Mouse (Mus musculus) intestine, embryonic 15.5 days (tissue): ENCODE measurements around the gene Melk. TPM values are rescaled to one million over a fixed set of nuclear protein-coding genes. Genes with fewer than 3 reads are reported as not detected.

Experiments
- ATAC-seq: fragments of 200-750 bp; cut with Nextera tagmentation; 2 replicates; pipeline ENCODE4 v1.8.0; 2017; ENCODE audit warnings: moderate TSS enrichment, moderate library complexity
- H3K27ac ChIP-seq: fragments of 300-500 bp; sonication (generic); 2 replicates; pipeline ENCODE4 v1.5.1; 2015; ENCODE audit warnings: mild to moderate bottlenecking, inconsistent platforms
- H3K27me3 ChIP-seq: fragments of 300-500 bp; sonication (generic); replicated peaks from 2 replicates; pipeline ENCODE4 v1.6.1; 2015; ENCODE audit warnings: inconsistent platforms
- H3K36me3 ChIP-seq: fragments of 300-500 bp; sonication (generic); 2 replicates; pipeline ENCODE4 v1.6.1; 2015; ENCODE audit warnings: inconsistent platforms
- H3K4me1 ChIP-seq: fragments of 300-500 bp; sonication (generic); replicated peaks from 2 replicates; pipeline ENCODE4 v1.6.1; 2015; ENCODE audit warnings: inconsistent platforms
- H3K4me2 ChIP-seq: fragments of 300-500 bp; sonication (generic); replicated peaks from 2 replicates; pipeline ENCODE4 v1.6.1; 2015; ENCODE audit warnings: mild to moderate bottlenecking, inconsistent platforms
- H3K4me3 ChIP-seq: fragments of 300-500 bp; sonication (generic); replicated peaks from 2 replicates; pipeline ENCODE4 v1.5.1; 2015; ENCODE audit warnings: inconsistent platforms
- H3K9ac ChIP-seq: fragments of 300-500 bp; sonication (generic); 2 replicates; pipeline ENCODE4 v1.6.1; 2015; ENCODE audit warnings: inconsistent platforms
- H3K9me3 ChIP-seq: fragments of 300-500 bp; sonication (generic); 2 replicates; pipeline ENCODE4 v1.6.1; 2016; ENCODE audit warnings: inconsistent platforms
- WGBS: fragments of 180-500 bp; shearing (Covaris S2); methylation state at CpG from one replicate; pipeline ENCODE4 v1.1.7; 2015; 5-methylcytosine and 5-hydroxymethylcytosine counted together
- polyA plus RNA-seq: library from polyadenylated mRNA; unstranded; fragments of >200 nt; fragmentation: Nextera tagmentation; extraction: Ambion mirVana; gene quantifications from 2 replicates; pipeline ENCODE4 v1.2.1, GENCODE M21; 2015

Melk gene
- polyA plus RNA-seq, 1 experiment from 2014 or later = 42.9 TPM

- Histone ChIP-seq H3K4me1 (no peaks in the 10 kb centered on the region), H3K27ac (no peak overlapping the region), H3K36me3 (no peaks in the 10 kb centered on the region), H3K4me3 (no peak overlapping the region), H3K27me3 (no peaks in the 10 kb centered on the region), H3K9me3 (no peaks in the 10 kb centered on the region), H3K9ac (no peak overlapping the region), H3K4me2 (no peak overlapping the region)
- peak; percentile 72 for ATAC-seq
- 64% methylated on average over 7 of the region's 7 CpGs for WGBS
These were observed 61.0 kb downstream of the Melk start for GRCm38 (mm10) chr4:44361670-44362069.

DNA sequence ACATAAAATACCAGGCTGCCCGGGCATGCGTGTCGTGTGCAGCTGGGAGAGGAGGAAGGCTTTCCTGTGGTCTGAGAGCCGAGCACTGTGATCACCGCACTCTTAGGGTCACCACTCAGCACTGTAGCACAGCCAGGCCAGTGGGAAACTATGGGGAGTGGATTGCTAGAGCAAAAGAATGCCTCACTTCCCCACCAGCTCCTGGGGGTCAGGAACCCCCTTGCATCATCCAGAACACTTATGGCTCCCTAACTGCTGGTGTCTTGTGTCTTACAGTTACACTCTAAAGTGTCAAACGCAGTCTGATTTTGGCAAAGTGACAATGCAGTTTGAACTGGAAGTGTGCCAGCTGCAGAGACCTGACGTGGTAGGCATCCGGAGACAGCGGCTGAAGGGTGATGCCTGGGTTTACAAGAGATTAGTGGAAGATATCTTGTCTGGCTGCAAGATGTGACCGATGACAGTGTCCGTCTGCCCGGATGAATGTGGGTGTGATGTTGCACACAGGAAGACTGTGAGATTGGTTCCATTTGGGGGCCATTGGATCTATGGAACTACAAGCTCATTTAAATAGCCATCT lies 62.8 kb downstream of the Melk start:
- 87% methylated on average over 12 of the region's 12 CpGs for WGBS
- no peak overlapping the region for H3K4me3 ChIP-seq
- H3K27ac ChIP-seq = no peak overlapping the region
- ATAC-seq = no peak
- H3K9me3 ChIP-seq = no peaks in the 10 kb centered on the region
- H3K27me3 ChIP-seq = no peaks in the 10 kb centered on the region
- H3K4me1 ChIP-seq = no peaks in the 10 kb centered on the region
- no peak overlapping the region for H3K9ac ChIP-seq
- no peak overlapping the region for H3K4me2 ChIP-seq
- H3K36me3 ChIP-seq = no peaks in the 10 kb centered on the region

DNA sequence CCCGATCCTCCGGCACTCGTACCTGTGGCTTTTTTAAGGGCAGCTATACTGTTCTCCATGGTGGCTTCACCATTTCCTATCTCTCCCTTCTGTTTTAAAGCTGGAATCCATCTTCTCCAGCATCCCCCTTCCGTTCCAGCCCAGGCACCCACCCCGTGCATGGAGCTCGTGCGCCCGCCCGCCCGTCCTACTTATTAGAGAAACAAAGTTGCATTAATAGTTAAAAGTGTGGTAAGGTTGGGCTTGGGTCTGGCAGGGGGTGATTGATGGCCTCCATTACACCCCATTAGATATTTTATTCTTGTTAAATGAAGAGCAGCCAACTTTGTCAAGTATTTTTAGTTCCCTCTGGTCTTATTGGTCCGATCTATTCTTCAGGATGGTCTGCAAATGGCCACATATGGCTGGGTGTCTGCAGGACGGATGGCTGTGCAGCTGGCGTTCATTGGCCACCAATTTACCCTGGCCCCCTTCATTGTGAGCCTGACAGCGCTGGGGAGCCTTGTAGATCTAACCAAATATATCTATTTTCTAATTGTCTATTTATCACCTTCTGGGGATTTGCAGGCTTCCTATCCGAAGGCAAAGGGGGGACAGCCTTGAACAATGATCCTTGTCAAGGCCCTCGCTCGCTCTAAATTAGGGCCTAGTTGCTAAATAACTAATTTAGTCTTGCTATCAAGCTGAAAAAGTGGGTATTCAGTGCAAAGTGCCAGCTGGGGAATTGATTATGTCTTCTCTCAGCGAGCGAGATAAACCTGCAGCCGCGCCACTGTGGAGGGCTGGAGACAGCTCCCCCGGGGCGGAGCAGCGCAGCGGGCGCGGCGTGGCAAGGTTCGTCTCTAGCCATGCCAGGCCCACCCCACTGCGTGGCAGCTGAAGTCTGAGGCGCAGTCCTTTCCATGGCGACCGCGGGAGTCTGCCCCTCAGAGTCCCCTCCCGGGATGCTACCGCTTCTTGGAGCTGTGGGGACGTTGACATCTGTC lies 91.8 kb downstream of the Melk start:
- no peak overlapping the region for H3K4me2 ChIP-seq
- H3K27me3 ChIP-seq = no peaks in the 10 kb centered on the region
- no peak overlapping the region for H3K9ac ChIP-seq
- H3K36me3 ChIP-seq = no peaks in the 10 kb centered on the region
- no peak overlapping the region for H3K4me3 ChIP-seq
- 78% methylated on average over 37 of the region's 37 CpGs for WGBS
- H3K27ac ChIP-seq = no peak overlapping the region
- H3K9me3 ChIP-seq = no peaks in the 10 kb centered on the region
- no peaks in the 10 kb centered on the region for H3K4me1 ChIP-seq
- ATAC-seq = no peak

DNA sequence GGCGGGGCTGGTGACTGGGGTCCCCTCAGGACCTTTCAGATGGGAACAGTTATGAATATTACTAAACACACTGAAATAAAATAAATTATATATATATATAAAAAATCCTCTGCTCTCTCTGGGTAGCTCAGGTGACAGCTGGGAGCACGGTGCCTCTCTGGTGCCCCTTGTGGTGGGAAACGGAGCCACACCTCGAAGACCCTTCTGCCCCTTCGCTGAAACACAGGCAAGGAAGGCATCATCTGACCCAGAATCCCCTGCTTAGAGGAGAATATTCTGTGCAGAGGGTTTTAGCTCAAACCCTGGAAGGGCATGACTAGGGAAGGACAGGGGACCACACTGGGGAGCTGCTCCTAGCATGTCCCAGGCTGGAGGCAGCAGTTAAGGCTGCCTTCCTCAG lies 101.9 kb downstream of the Melk start:
- Histone ChIP-seq H3K36me3 (no peaks in the 10 kb centered on the region), H3K9ac (no peak overlapping the region), H3K27ac (no peak overlapping the region), H3K9me3 (no peaks in the 10 kb centered on the region), H3K4me2 (no peak overlapping the region), H3K27me3 (no peaks in the 10 kb centered on the region), H3K4me3 (no peak overlapping the region), H3K4me1 (no peaks in the 10 kb centered on the region)
- WGBS = 9% methylated on average over 5 of the region's 5 CpGs
- no peak for ATAC-seq

DNA sequence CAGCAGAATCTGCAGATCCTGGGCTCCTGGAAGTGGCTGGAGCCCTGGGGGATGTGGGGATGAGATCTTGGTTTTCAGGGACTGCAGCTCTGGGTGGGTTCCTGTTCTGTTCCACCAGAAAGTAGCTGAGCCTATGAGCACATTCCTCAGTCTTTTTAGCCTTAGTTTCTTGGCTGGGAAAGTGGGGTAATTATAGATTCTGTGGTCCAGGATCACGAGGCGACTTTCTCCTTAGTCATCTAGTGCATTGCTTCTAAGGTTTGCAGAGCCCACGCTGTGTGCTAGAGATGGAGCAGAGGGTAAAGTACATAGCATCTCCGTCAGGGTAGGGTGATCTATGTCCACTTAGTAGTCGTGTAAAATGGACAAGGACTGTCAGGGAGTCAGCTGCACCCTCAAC lies 103.8 kb downstream of the Melk start:
- no peaks in the 10 kb centered on the region for H3K27me3 ChIP-seq
- no peak overlapping the region for H3K4me3 ChIP-seq
- no peak overlapping the region for H3K4me2 ChIP-seq
- no peak for ATAC-seq
- no peaks in the 10 kb centered on the region for H3K4me1 ChIP-seq
- no peaks in the 10 kb centered on the region for H3K9me3 ChIP-seq
- no peak overlapping the region for H3K27ac ChIP-seq
- WGBS = 77% methylated on average over 5 of the region's 5 CpGs
- no peak overlapping the region for H3K9ac ChIP-seq
- no peaks in the 10 kb centered on the region for H3K36me3 ChIP-seq

Other genes starting within 250 kb of the Melk start
- 42.0 and 47.0 TPM in 2 replicates for gene Gne, start 216.7 kb upstream of the Melk start, polyA plus RNA-seq
- 12.6 and 14.6 TPM in 2 replicates for gene Rnf38, start 67.1 kb upstream of the Melk start, polyA plus RNA-seq